Mouse (Mus musculus) hindbrain, embryonic 10.5 days (tissue): ENCODE measurements around the gene Sik3. TPM values are rescaled to one million over a fixed set of nuclear protein-coding genes. Genes with fewer than 3 reads are reported as not detected.

Experiments
- DNase-seq: peaks from one replicate; pipeline ENCODE4 v3.0.0-alpha.2; 2017; ENCODE audit warnings: low spot score
- H3K27ac ChIP-seq: fragments of 300-500 bp; sonication (generic); 2 replicates; pipeline ENCODE4 v1.5.1; 2016; ENCODE audit warnings: mild to moderate bottlenecking, moderate library complexity
- H3K27me3 ChIP-seq: fragments of 300-500 bp; sonication (generic); 2 replicates; pipeline ENCODE4 v1.6.1; 2016; ENCODE audit warnings: mild to moderate bottlenecking; ENCODE audit not compliant: poor library complexity, insufficient read depth, severe bottlenecking
- H3K36me3 ChIP-seq: fragments of 300-500 bp; sonication (generic); 2 replicates; pipeline ENCODE4 v1.6.1; 2016; ENCODE audit warnings: mild to moderate bottlenecking, moderate library complexity
- H3K4me1 ChIP-seq: fragments of 300-500 bp; sonication (generic); replicated peaks from 2 replicates; pipeline ENCODE4 v1.6.1; 2016; ENCODE audit warnings: mild to moderate bottlenecking
- H3K4me3 ChIP-seq: fragments of 300-500 bp; sonication (generic); 2 replicates; pipeline ENCODE4 v1.5.1; 2016; ENCODE audit warnings: mild to moderate bottlenecking, moderate library complexity
- H3K9me3 ChIP-seq: fragments of 300-500 bp; sonication (generic); 2 replicates; pipeline ENCODE4 v1.6.1; 2016; ENCODE audit warnings: mild to moderate bottlenecking, moderate library complexity
- WGBS: fragments of 180-500 bp; shearing (Covaris S2); methylation state at CpG from one replicate; pipeline ENCODE4 v1.1.7; 2016; 5-methylcytosine and 5-hydroxymethylcytosine counted together
- polyA plus RNA-seq: library from polyadenylated mRNA; unstranded; fragments of >200 nt; fragmentation: Nextera tagmentation; extraction: Ambion mirVana; gene quantifications from 2 replicates; pipeline ENCODE4 v1.2.1, GENCODE M21; 2016

The Sik3 gene
- polyA plus RNA-seq, 1 experiment from 2014 or later, result 7.1 TPM

DNA sequence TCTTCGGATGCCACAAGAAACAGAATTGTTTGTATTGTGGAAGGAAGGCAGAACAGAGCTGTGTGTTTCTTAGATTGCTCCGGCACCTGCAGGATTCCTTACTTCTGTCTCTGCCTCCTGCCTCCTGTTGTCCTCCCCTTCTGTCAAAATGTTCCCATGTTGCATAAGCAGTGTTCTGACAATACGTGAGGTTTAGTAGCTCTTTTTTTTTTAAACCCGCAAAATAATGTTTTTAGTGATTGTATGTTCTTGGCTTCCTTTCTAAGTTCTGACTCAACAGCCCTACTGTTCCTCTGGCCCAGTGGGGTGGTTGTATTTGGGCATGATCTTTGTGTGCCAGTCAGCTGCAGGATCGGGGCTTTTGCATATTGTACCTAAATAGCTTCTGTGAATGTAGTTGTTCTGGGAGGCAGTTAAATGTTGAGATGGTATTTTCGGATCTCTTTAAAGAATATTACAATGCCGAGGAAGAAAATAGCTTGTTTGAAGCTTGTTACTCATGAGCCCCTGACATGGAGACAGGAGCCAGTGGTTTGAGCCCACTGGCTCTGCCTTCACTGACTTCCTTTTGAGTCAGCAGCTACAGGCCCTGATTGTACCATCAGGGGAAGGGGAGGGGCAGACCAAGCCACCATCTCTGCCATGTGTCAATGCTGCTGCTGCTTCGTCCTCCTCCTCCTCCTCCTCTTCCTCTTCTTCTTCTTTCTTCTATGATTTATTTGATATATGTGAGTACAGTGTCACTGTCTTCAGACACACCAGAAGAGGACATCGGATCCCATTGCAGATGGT is 13.6 kb downstream of the Sik3 start:
- WGBS, result 93% methylated on average over 9 of the region's 9 CpGs
- H3K9me3 ChIP-seq, result no peaks in the 10 kb centered on the region
- no peak for DNase-seq
- no peak overlapping the region for H3K4me3 ChIP-seq
- H3K27me3 ChIP-seq, result no peaks in the 10 kb centered on the region
- H3K4me1 ChIP-seq, result peaks cover 14% of the 10 kb centered on the region
- H3K27ac ChIP-seq, result no peak overlapping the region
- peaks cover 4% of the 10 kb centered on the region for H3K36me3 ChIP-seq

DNA sequence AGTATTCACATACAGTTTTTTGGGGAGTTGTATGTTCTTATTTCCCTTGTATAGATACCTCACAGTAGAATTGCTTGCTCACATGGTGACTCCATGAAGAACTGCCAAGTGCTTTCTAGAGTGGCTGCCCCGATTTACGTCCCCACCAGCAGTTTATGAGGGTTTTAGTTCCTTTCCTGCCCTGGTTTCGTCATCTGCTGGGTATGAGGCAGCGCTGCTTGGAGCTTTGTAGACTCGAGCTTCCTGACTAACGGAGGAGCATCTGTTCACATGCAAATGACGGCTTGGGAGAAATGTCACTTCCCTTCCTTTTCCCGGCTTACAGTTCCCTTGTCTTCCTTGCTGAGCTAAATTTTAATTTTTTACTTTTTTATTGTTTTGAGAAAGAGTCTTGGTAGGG is 15.4 kb downstream of the Sik3 start:
- no peaks in the 10 kb centered on the region for H3K36me3 ChIP-seq
- H3K4me1 ChIP-seq, result peaks cover 14% of the 10 kb centered on the region
- WGBS, result 41% methylated on average over 8 of the region's 8 CpGs
- DNase-seq, result no peak
- no peaks in the 10 kb centered on the region for H3K27me3 ChIP-seq
- H3K4me3 ChIP-seq, result no peak overlapping the region
- no peaks in the 10 kb centered on the region for H3K9me3 ChIP-seq
- H3K27ac ChIP-seq, result no peak overlapping the region

DNA sequence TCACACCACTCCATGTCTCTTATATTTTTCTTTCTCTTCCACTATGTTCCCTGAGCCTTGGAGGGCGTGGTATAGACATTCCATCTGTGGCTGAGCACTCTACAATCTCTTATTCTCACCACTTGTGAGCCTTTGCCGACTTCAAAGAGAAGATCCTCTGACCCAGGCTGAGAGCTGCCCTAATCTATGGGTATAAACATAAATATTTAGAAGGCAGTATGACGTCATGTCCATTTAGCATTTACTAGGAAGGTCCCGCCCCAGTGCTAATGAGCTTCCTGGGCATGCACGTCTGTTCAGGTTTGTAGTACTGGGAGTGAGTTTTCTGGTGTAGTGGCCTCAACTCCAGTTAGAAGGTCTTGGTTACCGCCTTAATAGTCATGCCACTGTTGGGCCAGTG is 16.9 kb downstream of the Sik3 start:
- H3K4me3 ChIP-seq, result no peak overlapping the region

DNA sequence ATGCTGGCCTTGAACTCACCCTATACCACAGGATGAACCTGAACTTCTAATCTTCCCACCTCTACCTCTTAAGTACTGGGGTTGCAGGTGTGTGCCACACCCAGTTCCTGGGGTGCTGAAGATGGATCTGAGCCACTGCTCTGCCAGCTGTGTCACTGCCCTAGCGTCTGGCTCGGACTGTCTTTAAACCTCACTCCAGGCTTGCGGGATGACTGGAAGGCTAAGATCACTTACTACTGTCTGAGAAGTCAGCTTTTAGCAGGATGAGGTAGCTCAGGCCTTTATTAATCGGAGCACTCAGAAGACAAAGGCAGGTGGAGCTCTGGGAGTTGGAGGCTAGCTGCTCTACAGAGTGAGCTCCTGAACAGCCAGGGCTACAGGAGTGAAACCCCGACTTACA is 17.6 kb downstream of the Sik3 start:
- H3K36me3 ChIP-seq, result no peaks in the 10 kb centered on the region
- DNase-seq, result no peak
- H3K27ac ChIP-seq, result no peak overlapping the region
- no peak overlapping the region for H3K4me3 ChIP-seq
- H3K9me3 ChIP-seq, result no peaks in the 10 kb centered on the region
- peaks cover 14% of the 10 kb centered on the region for H3K4me1 ChIP-seq
- no peaks in the 10 kb centered on the region for H3K27me3 ChIP-seq
- WGBS, result 87% methylated on average over 5 of the region's 5 CpGs

More for the DNA sequence above, 16.9 kb downstream of the Sik3 start:
- Histone ChIP-seq H3K4me1 (peaks cover 14% of the 10 kb centered on the region), H3K36me3 (no peaks in the 10 kb centered on the region), H3K9me3 (no peaks in the 10 kb centered on the region), H3K27me3 (no peaks in the 10 kb centered on the region), H3K27ac (no peak overlapping the region)
- WGBS, result 80% methylated on average over 6 of the region's 6 CpGs
- DNase-seq, result no peak

DNA sequence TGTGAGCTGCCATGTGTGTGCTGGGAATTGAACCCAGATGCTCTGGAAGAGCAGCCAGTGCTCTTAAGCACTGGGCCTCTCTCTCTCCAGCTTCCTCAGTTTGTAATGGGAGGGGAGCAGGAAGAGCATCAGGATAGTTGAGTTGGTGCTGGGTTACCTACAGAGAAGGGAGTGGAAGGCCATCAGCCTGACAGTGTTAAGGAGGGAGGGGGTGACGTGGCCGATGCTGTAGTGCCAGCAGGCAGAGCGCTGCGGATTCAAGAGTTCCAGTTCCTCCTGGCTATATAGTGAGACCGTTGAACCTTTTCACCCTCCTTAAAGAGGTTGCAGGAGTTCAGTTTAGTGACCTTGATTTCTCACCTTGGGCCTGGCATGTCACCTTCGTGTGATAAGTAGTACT is 18.3 kb downstream of the Sik3 start:
- no peaks in the 10 kb centered on the region for H3K9me3 ChIP-seq
- WGBS, result 85% methylated on average over 6 of the region's 6 CpGs

DNA sequence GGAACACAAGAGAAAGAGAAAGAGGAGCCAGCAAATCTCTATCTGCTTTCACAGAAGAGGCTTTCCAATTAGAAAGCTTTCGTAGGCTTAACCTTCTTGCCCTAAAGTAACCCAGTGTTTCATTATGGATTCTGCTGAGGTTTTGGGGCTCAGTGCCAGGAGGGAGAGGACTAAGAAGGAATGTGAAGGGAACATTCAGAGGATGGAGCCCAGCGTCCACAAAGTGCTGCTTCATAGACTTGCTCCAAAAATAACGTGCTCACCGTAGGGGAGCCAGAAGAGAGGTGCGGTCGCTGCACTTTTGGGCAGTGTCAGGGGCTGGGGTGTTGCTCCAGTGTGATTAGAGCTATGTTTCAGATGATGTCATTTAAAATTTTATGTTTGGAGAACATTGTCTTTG is 19.6 kb downstream of the Sik3 start:
- DNase-seq, result no peak
- H3K27ac ChIP-seq, result no peak overlapping the region
- WGBS, result 87% methylated on average over 6 of the region's 6 CpGs

More for the DNA sequence above, 18.3 kb downstream of the Sik3 start:
- Histone ChIP-seq H3K27ac (no peak overlapping the region), H3K4me3 (no peak overlapping the region), H3K27me3 (no peaks in the 10 kb centered on the region), H3K36me3 (0 out of 2 replicates have a peak, but pooled peaks cover 3% of the 10 kb centered on the region), H3K4me1 (peaks cover 14% of the 10 kb centered on the region)
- no peak for DNase-seq

DNA sequence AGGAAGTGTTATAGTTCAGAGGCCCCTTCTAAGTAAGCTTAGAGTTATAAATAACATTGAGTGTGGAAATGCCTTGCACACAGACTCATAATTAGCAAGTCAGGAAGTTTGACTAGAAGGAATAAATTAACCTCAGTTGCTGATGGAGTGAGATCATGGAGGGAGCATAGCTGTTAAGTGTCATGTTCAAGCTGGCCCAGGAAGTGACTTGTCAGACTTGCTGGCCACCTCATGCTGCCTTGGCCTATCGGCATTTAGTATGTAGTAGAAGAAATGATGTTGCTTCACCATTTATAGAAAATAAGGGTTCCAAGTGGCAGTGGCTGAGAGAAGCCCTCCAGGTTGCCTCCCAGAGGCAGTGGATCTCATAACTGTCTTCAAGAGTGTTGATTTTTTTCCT is 20.4 kb downstream of the Sik3 start:
- 90% methylated on average over 1 of the region's 1 CpGs for WGBS
- Histone ChIP-seq H3K36me3 (0 out of 2 replicates have a peak, but pooled peaks cover 3% of the 10 kb centered on the region), H3K27ac (no peak overlapping the region), H3K9me3 (no peaks in the 10 kb centered on the region), H3K4me3 (no peak overlapping the region), H3K27me3 (no peaks in the 10 kb centered on the region), H3K4me1 (peaks cover 4% of the 10 kb centered on the region)
- no peak for DNase-seq

More for the DNA sequence above, 19.6 kb downstream of the Sik3 start:
- 0 out of 2 replicates have a peak, but pooled peaks cover 3% of the 10 kb centered on the region for H3K36me3 ChIP-seq
- no peaks in the 10 kb centered on the region for H3K9me3 ChIP-seq
- no peak overlapping the region for H3K4me3 ChIP-seq
- H3K4me1 ChIP-seq, result peaks cover 13% of the 10 kb centered on the region
- no peaks in the 10 kb centered on the region for H3K27me3 ChIP-seq

DNA sequence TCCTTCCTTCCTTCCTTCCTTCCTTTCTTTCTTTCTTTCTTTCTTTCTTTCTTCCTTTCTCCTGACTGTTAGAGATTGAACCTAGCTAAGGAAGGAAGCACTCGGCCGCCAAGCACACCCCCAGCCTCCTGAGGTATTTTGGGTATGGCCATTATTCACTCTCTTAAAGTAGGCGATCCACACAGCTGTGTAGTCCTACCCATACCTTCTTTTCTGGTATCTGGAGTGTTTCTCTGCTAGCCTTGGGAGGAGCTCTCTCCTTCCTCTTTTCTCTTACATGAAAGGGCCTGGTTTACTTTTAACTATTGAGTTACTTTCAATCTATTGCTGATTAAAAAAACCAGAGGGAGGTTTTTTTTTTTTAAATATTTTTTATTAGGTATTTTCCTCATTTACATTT is 21.2 kb downstream of the Sik3 start:
- no peaks in the 10 kb centered on the region for H3K9me3 ChIP-seq
- peaks cover 3% of the 10 kb centered on the region; the same call in 1 of the 2 replicates for H3K4me1 ChIP-seq
- no peak for DNase-seq
- H3K36me3 ChIP-seq, result 0 out of 2 replicates have a peak, but pooled peaks cover 3% of the 10 kb centered on the region
- no peaks in the 10 kb centered on the region for H3K27me3 ChIP-seq
- no peak overlapping the region for H3K27ac ChIP-seq
- H3K4me3 ChIP-seq, result no peak overlapping the region
- 95% methylated on average over 3 of the region's 3 CpGs for WGBS

DNA sequence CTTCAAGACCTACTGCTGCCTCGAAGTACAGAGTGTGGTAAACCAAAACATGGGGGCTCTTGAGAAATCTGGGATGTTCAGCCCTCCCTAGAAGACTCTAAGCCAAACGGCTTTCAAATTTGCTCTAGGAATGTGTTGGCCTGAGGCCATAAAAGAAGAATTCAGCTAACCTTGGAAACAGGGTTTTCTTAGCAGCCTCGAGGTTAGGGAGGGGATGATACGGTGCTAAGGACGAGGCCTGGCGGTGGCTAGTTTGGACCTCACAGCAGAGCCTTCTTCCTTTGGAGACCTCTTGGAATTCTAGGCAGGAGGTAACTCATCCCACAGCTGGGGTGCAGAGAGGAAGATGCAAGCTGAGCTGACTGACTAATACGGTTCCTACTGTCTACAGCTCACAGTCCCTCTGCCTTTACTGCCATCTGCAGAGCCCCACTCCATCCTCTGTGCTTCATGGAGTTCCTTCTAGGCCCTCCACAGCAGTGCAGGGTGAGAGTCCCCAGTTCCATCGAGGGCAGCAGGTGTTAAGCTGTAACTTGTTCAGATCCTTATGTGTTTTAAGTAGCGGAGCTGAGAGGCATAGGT is 22.8 kb downstream of the Sik3 start:
- WGBS, result 83% methylated on average over 9 of the region's 9 CpGs
- DNase-seq, result no peak
- Histone ChIP-seq H3K4me3 (no peak overlapping the region), H3K9me3 (no peaks in the 10 kb centered on the region), H3K36me3 (peaks cover 10% of the 10 kb centered on the region), H3K27me3 (no peaks in the 10 kb centered on the region), H3K27ac (no peak overlapping the region), H3K4me1 (no peaks in the 10 kb centered on the region; the same call in 1 of the 2 replicates)

DNA sequence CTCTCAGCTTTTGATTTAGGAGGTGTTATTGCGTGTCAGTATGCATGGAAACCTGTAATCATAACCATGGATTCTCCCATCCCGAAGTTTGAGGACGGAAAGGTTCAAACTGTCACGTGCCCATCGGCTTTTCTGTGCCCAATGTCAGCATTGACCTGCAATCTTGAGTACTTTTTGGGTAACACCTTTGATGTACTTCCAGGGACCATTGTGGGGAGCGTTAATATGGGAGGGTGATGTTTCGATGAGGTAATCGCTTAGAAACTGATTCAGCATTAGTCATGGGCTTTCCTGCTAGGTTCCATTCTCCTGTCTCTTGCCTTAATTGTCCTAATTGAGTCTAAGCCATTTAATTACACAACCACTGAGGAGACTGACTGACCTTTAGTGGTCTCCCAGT is 24.3 kb downstream of the Sik3 start:
- peaks cover 14% of the 10 kb centered on the region for H3K36me3 ChIP-seq
- no peaks in the 10 kb centered on the region; the same call in 1 of the 2 replicates for H3K4me1 ChIP-seq
- no peaks in the 10 kb centered on the region for H3K27me3 ChIP-seq
- 98% methylated on average over 8 of the region's 8 CpGs for WGBS
- no peak overlapping the region for H3K27ac ChIP-seq
- no peaks in the 10 kb centered on the region for H3K9me3 ChIP-seq
- no peak for DNase-seq
- no peak overlapping the region for H3K4me3 ChIP-seq

DNA sequence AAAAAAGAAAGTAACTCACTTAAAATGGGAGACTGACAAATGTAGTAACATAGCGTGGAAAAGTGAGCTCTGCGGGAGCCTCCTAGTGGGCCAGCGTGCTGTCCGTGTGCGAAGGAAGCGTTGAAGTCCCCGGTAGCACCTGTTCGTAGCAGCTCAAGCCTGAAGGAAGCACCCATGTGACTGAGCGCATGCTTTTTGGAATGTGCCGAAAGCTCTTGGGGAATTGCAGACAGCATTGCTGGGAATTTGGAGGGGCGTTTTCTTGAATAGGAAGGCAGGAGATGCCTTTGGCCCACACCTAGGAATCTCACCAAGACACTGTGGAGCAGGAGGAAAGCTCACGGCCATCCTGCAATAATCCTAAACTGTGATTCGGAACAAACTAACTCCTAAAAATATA is 26.2 kb downstream of the Sik3 start:
- DNase-seq, result no peak
- H3K27me3 ChIP-seq, result no peaks in the 10 kb centered on the region
- H3K9me3 ChIP-seq, result no peaks in the 10 kb centered on the region
- WGBS, result 95% methylated on average over 13 of the region's 13 CpGs
- peaks cover 14% of the 10 kb centered on the region for H3K36me3 ChIP-seq
- no peak overlapping the region for H3K4me3 ChIP-seq
- H3K27ac ChIP-seq, result no peak overlapping the region
- H3K4me1 ChIP-seq, result no peaks in the 10 kb centered on the region

DNA sequence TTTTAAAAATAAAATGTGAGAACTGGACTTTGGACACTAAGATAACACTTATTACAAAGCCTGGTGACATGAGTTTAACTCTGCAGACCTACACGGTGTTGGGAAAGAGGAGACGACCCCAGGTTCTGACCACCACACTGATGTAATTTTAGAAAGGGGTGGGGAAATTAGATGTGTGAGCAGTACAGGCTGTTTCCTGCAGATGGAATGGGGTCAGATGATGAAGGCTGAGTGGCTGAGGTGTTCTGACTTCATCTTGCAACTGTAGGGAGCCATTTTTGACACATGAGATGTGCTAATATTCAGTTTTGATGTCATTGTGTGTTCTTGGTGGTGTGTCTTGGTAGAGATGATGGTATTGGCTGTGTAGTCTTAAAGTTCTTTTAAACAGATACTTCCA is 28.6 kb downstream of the Sik3 start:
- Histone ChIP-seq H3K9me3 (no peaks in the 10 kb centered on the region), H3K4me3 (no peak overlapping the region), H3K27me3 (no peaks in the 10 kb centered on the region), H3K4me1 (no peaks in the 10 kb centered on the region; the same call in 1 of the 2 replicates), H3K36me3 (peaks cover 11% of the 10 kb centered on the region), H3K27ac (no peak overlapping the region)
- no peak for DNase-seq
- WGBS, result 89% methylated on average over 2 of the region's 2 CpGs

DNA sequence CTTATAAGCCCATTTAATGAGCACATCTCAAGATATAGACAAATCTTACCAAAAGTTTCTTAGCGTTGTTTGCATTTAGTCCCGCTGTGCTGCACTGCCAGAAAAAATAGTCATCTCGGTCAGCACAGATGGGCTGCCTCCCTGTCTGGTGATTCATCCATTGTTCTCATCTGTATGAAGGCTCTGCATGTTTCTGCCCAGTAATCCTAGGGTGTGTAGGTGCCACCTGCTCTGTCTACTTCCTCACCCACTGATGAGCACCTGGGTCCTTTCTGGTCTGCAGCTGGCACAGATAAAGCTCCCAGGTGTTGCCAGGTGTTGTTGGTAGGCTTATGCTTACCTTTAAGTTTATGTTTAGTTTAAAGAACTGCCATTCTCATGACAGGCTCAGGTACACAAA is 29.8 kb downstream of the Sik3 start:
- WGBS, result 86% methylated on average over 3 of the region's 3 CpGs
- H3K9me3 ChIP-seq, result no peaks in the 10 kb centered on the region
- H3K27me3 ChIP-seq, result no peaks in the 10 kb centered on the region
- peaks cover 11% of the 10 kb centered on the region for H3K36me3 ChIP-seq
- peaks cover 10% of the 10 kb centered on the region for H3K4me1 ChIP-seq
- H3K27ac ChIP-seq, result no peak overlapping the region
- no peak overlapping the region for H3K4me3 ChIP-seq
- DNase-seq, result no peak
